Mouse (Mus musculus) megakaryocyte, embryonic 14.5 days (primary cell): ENCODE results near the gene Filip1l.

Experiments used
- FLI1 ChIP-seq: IDR thresholded peaks from 2 replicates; pipeline ENCODE4 v1.6.1; 2012; ENCODE audit warnings: low read length, inconsistent platforms, mixed read lengths
- GATA1 ChIP-seq: IDR thresholded peaks from 3 replicates; pipeline ENCODE4 v1.6.1; 2012; ENCODE audit warnings: mixed read lengths, low read length, inconsistent platforms, borderline replicate concordance

GRCm38 (mm10) chr16:57486266-57486665 lies 133.4 kb downstream of the Filip1l start:
- TF ChIP-seq GATA1 (no peak), FLI1 (no peak)
